In the genomic region with DNA sequence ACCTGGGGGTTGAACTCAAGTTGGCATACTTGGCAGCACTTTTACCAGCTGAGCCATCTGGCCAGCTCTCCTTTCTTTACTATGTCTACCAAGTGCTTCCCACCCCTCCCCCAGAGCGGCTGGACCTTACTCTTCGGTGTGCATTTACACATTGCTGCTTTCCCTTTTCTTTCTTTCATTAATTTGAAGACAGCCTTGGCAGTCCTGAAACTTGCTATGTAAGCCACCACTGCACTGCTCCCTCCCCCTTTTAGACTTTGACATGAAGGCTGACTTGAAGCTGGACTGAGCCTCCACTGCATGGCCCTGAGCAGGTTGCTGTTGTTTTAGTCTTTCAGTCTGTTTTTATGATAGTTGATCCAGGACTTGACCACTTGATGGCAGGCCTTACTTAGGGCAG, we compare ENCODE assay signal across 1 mouse cellular context.
TF ChIP-seq lines count a peak whose summit lies in the region.

No protein-coding gene starts in this region.

TF ChIP-seq in CH12.LX, 34 proteins besides CTCF, POLR2A, EP300 and RAD21 (continued from another document):
- no peak for TF ChIP-seq USF1 (IDR thresholded peaks at IDR 0.05; ENCODE audit: low read depth, low read length)
- no peak for TF ChIP-seq KAT2A (IDR thresholded peaks at IDR 0.05; ENCODE audit: insufficient replicate concordance, low read length)
- TF ChIP-seq SIN3A (IDR thresholded peaks at IDR 0.05; ENCODE audit: low read length) = no peak
- no peak for TF ChIP-seq ZC3H11A (IDR thresholded peaks at IDR 0.05; ENCODE audit: low read depth, low read length)
- TF ChIP-seq MYC (IDR thresholded peaks at IDR 0.05; ENCODE audit: low read depth, low read length) = no peak
- TF ChIP-seq ZMIZ1 (IDR thresholded peaks at IDR 0.05; ENCODE audit: low read depth, low read length) = no peak
- no peak for TF ChIP-seq MAZ (IDR thresholded peaks at IDR 0.05; ENCODE audit: low read depth, low read length)
- TF ChIP-seq UBTF (IDR thresholded peaks at IDR 0.05; ENCODE audit: low read depth, low read length) = no peak
- no peak for TF ChIP-seq MAFK (IDR thresholded peaks at IDR 0.05; ENCODE audit: insufficient replicate concordance, low read length)
- TF ChIP-seq IRF4 (IDR thresholded peaks at IDR 0.05; ENCODE audit: low read depth, low read length) = no peak
- no peak for TF ChIP-seq ELF1 (IDR thresholded peaks at IDR 0.05; ENCODE audit: low read depth, low read length)
- no peak for TF ChIP-seq RCOR1 (conservative IDR thresholded peaks at IDR 0.05; ENCODE audit: low read depth, low read length)
- no peak for TF ChIP-seq TBP (conservative IDR thresholded peaks at IDR 0.05; ENCODE audit: low read depth, low read length)
- no peak for TF ChIP-seq ZKSCAN1 (IDR thresholded peaks at IDR 0.05; ENCODE audit: borderline replicate concordance, low read depth, low read length)
